Comparison of ENCODE assay signal across 35 mouse cellular contexts in genomic region chr16:97203554-97203953, GRCm38 (mm10). TPM values are rescaled to one million over a fixed set of nuclear protein-coding genes. Genes with fewer than 3 reads are reported as not detected.
"Had no signal": no experiment of that assay in that cellular context is flagged by ENCODE, and none has a peak within 500 bp of the region (broad histone marks: within the 10 kb centered on the region; RNA-seq: fewer than 3 reads in every experiment).

No protein-coding gene starts in this region.

- H3K4me3 ChIP-seq: limb, embryonic 10.5 days; limb, embryonic 12.5 days; limb, embryonic 13.5 days; limb, embryonic 15.5 days; liver, embryonic 12.5 days; liver, embryonic 13.5 days; liver, embryonic 15.5 days; lung, embryonic 15.5 days; megakaryocyte, embryonic 14.5 days; midbrain, embryonic 10.5 days; midbrain, embryonic 12.5 days; midbrain, embryonic 13.5 days; midbrain, embryonic 15.5 days; myocyte; neural tube, embryonic 12.5 days had no signal

- H3K9me3 ChIP-seq: limb, embryonic 10.5 days; limb, embryonic 12.5 days; limb, embryonic 13.5 days; limb, embryonic 15.5 days; liver, embryonic 12.5 days; liver, embryonic 13.5 days; liver, embryonic 15.5 days; lung, embryonic 15.5 days; midbrain, embryonic 10.5 days; midbrain, embryonic 12.5 days; midbrain, embryonic 13.5 days; midbrain, embryonic 15.5 days; neural tube, embryonic 12.5 days had no signal

- H3K27ac ChIP-seq: limb, embryonic 10.5 days; limb, embryonic 12.5 days; limb, embryonic 13.5 days; limb, embryonic 15.5 days; liver, embryonic 12.5 days; liver, embryonic 13.5 days; liver, embryonic 14.5 days; liver, embryonic 15.5 days; lung, embryonic 15.5 days; macrophage; midbrain, embryonic 10.5 days; midbrain, embryonic 12.5 days; midbrain, embryonic 13.5 days; midbrain, embryonic 15.5 days; neural tube, embryonic 12.5 days had no signal

- H3K9ac ChIP-seq: limb, embryonic 12.5 days; limb, embryonic 13.5 days; limb, embryonic 15.5 days; liver, embryonic 12.5 days; liver, embryonic 13.5 days; liver, embryonic 14.5 days; liver, embryonic 15.5 days; liver, postnatal 0 days; lung, embryonic 14.5 days; lung, embryonic 15.5 days; midbrain, embryonic 12.5 days; midbrain, embryonic 13.5 days; midbrain, embryonic 15.5 days; neural tube, embryonic 12.5 days had no signal

- ATAC-seq: liver, embryonic 12.5 days; liver, postnatal 0 days; lung, postnatal 0 days; midbrain, embryonic 13.5 days; midbrain, embryonic 15.5 days; midbrain, embryonic 16.5 days had no signal

- H3K36me3 ChIP-seq: limb, embryonic 10.5 days; limb, embryonic 12.5 days; limb, embryonic 13.5 days; limb, embryonic 15.5 days; liver, embryonic 12.5 days; liver, embryonic 13.5 days; liver, embryonic 15.5 days; lung, embryonic 15.5 days; midbrain, embryonic 10.5 days; midbrain, embryonic 12.5 days; midbrain, embryonic 13.5 days; midbrain, embryonic 15.5 days; neural tube, embryonic 12.5 days had no signal

- H3K27me3 ChIP-seq: limb, embryonic 12.5 days; limb, embryonic 13.5 days; limb, embryonic 15.5 days; liver, embryonic 12.5 days; liver, embryonic 13.5 days; liver, embryonic 15.5 days; lung, embryonic 15.5 days; megakaryocyte, embryonic 14.5 days; midbrain, embryonic 12.5 days; midbrain, embryonic 13.5 days; midbrain, embryonic 15.5 days; neural tube, embryonic 12.5 days had no signal

- H3K4me2 ChIP-seq: limb, embryonic 12.5 days; limb, embryonic 13.5 days; limb, embryonic 15.5 days; liver, embryonic 11.5 days; liver, embryonic 12.5 days; liver, embryonic 13.5 days; liver, embryonic 15.5 days; lung, embryonic 14.5 days; lung, embryonic 15.5 days; midbrain, embryonic 11.5 days; midbrain, embryonic 12.5 days; midbrain, embryonic 13.5 days; midbrain, embryonic 15.5 days; neural tube, embryonic 12.5 days had no signal

- DNase-seq: left cerebral cortex, postnatal 4 days; liver; liver, embryonic 13.5 days; liver, postnatal 0 days; lung, adult 18-20 months; lung, adult 2 months; lung, embryonic 14.5 days; lung, postnatal 10 days; lung, postnatal 14 days; lung, postnatal 36 days; lung, postnatal 4 days; midbrain, embryonic 14.5 days had no signal

- H3K4me1 ChIP-seq: limb, embryonic 10.5 days; limb, embryonic 12.5 days; limb, embryonic 13.5 days; limb, embryonic 15.5 days; liver, embryonic 12.5 days; liver, embryonic 13.5 days; liver, embryonic 15.5 days; lung, embryonic 15.5 days; megakaryocyte, embryonic 14.5 days; midbrain, embryonic 10.5 days; midbrain, embryonic 12.5 days; midbrain, embryonic 13.5 days; midbrain, embryonic 15.5 days; neural tube, embryonic 12.5 days had no signal

RNA-seq across cellular contexts. Expression of gene Dscam, which starts 33.0 kb away (rescaled TPM):
- total RNA-seq: liver, adult 2 months had no signal
- polyA plus RNA-seq: limb, embryonic 10.5 days; limb, embryonic 12.5 days; liver, adult 2 months; liver, embryonic 12.5 days; liver, embryonic 14.5 days; liver, embryonic 15.5 days; liver, embryonic 16.5 days; liver, postnatal 0 days; lung, embryonic 14.5 days; lung, embryonic 15.5 days; lung, embryonic 16.5 days; lung, postnatal 0 days had no signal
